Mouse (Mus musculus) midbrain, embryonic 13.5 days (tissue): ENCODE data around the gene Iqgap2. TPM values are rescaled to one million over a fixed set of nuclear protein-coding genes. Genes with fewer than 3 reads are reported as not detected.

Source experiments
- polyA plus RNA-seq: library from polyadenylated mRNA; unstranded; fragments of >200 nt; fragmentation: Nextera tagmentation; extraction: Ambion mirVana; gene quantifications from 2 replicates; pipeline ENCODE4 v1.2.1, GENCODE M21; 2015

Iqgap2 gene
- polyA plus RNA-seq, 1 experiment from 2014 or later: 7.4 TPM

Other genes starting within 250 kb of the Iqgap2 start
- gene F2rl2, start 195.1 kb downstream of the Iqgap2 start, polyA plus RNA-seq: 0.63 and 0.71 TPM in 2 replicates
- 32.5 and 39.0 TPM in 2 replicates for gene Gm20075, start 189.5 kb upstream of the Iqgap2 start, polyA plus RNA-seq
- not detected in 2 replicates for gene Gm17190, start 190.1 kb upstream of the Iqgap2 start, polyA plus RNA-seq
- 2.8 and 3.4 TPM in 2 replicates for gene Sv2c, start 240.7 kb upstream of the Iqgap2 start, polyA plus RNA-seq